Mouse (Mus musculus): Measurements from ENCODE around the gene Ptpn3.

Gene Ptpn3

DNA sequence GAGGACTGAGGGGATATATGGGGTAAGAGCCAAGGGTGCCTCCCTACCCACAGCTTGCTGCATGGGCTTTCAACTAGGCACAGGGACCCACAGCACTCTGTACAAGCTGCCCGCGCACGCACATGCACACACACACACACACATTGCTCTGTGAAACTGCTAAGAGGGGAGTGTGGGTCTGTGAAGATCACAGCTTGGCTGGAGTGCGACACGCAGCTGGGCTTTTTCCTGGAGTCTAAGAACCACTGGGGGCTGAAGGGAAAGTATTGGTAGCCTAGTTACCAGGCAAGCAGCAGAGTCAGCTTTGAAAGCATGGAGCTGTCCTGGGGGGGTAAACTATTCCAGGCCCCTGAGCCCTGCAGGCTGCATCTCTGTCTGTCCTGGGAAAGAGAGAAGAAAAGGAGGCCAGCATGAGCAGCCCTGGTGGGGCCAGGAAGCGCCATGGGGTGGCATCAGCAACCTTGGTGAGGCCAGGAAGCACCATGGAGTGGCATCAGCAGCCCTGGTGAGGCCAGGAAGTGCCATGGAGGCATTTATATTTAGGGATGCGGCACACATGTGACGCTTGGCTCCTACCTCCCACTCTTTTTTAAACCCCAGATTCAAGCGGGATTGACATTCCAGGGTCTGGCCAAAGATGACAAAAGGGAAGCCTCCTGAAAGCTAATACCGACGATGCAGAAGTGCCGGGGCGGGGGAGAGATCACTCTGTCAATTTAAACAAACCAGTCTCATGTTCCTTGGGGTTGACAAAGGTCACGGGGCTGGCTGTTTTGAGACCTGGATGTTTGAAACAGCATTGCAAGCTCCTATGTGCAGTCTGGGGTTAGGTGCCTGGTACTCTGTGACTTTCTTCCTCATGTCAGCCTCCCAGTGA lies 43.2 kb downstream of the Ptpn3 start:
- no peak for DNase-seq

GRCm38 (mm10) chr4:57257409-57257808 lies 44.2 kb downstream of the Ptpn3 start:
- DNase-seq: no peak

GRCm38 (mm10) chr4:57256761-57257160 lies 44.9 kb downstream of the Ptpn3 start:
- no peak for DNase-seq

GRCm38 (mm10) chr4:57254412-57254811 lies 47.2 kb downstream of the Ptpn3 start:
- DNase-seq: no peak

DNA sequence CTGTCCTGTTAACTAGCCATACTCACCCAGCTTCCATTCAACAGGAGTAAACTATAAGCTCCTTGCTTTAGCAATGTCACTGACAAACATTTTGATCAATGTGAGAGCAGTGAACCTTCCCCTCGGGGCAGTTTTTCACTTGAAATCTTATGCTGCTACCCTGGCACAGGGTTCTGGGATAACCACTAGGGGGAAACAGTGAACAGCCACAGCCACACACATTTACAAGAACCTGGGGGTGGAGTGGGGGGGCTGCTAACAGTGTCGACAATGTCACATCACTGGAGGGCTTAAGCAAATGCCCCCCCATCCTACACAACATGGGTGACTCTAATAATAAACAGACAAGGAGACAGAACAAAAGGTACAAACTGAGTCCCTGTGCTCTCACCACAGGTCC lies 51.0 kb downstream of the Ptpn3 start:
- DNase-seq: peak; percentile 21

- no peak for DNase-seq
These were observed 52.5 kb downstream of the Ptpn3 start for GRCm38 (mm10) chr4:57249108-57249507.

DNA sequence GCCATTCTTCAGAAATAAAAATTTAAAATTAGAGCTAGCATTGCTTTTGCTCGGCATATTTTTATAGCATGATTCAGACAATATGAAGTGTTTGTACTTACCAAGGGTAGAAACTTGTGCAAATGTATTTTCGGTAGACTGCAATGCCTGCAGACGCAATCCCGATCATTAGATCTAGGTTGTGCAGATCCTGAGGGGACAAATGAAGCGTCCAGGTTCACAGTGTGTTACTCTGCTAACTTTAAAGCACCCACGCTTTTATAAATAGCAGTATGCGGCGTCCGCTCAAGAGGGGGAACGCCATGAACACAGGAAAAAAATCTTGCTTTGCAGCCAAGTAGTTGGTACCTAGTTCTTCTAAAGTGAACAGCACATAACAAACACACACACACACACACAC lies 56.8 kb downstream of the Ptpn3 start:
- DNase-seq: no peak

- DNase-seq: no peak
These were observed 58.3 kb downstream of the Ptpn3 start for GRCm38 (mm10) chr4:57243312-57243711.

DNA sequence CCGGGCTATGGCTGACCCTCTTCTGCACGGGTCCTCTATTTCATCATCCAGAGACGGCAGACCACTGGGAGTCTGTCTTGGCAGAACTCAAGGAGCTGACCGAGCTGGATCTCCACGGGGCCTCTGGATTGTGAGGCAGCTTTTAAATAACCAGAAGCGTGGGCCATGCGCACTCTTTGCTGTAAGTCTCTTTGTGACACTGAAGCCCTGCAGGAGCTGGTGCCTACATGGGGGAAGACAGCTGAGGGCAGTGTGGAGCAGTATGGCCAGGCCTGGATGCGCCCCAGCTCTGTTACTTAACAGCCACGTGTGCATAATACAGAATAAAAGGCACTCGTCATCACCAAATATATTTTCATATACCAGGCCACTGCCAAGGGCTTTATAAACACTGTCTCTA lies 60.7 kb downstream of the Ptpn3 start:
- DNase-seq: no peak

DNA sequence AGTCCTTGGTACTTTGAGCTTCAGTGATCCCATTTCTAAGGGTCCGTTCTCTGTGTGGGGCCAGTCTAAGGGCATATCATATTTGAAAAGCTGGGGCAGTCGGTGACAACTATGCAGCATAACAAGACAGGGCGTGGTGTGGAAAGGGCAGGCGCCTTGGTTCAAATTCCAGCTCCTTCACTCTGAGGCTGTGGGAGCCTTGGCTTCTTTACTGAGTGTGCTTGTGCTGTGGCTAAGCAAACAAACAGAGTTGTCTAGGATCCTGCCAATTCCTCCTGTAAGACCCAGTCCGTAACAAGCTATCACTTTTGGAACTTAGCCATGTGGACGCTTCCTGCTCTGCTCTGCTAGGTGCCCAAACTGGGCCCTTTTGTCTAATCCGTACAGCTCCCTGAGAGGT lies 61.5 kb downstream of the Ptpn3 start:
- DNase-seq: peak; percentile 5

DNA sequence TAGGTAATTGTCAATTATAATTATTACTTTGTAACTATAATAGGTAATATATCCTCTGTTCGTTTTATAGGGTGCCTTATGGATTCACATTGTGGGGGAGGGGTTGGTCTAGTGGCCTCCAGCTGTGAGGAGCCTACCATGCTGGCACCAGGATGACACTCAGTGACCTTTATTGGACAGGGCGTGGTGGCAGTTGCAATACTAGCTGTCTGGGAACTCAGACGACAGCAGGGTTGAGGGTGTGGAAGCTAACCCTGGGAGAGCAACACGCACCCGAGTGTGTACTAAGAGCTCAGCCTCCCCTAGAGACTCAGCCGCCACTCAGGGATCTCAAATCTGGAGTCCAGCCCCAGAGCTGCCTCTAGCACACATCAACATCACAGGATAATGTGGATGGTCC lies 62.5 kb downstream of the Ptpn3 start:
- DNase-seq: no peak

DNA sequence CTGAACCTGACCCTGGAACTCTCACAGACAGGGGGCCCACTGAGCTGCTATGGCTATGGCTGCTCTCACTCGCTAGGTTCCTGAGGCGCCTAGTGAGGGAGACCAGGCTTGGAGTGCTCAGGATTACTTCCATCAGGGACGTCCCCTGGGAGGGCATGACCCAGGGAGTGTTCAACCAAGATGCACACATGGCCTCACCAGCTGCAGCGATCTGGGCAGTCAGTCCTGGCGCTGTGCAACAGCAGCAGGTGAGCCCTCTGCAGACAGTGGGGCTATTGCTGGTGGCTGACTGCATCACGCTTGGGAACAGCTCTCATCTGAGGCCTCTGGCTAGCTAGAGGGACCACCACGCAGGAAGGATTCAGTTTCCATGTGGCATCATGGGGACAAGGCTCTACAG lies 63.5 kb downstream of the Ptpn3 start:
- no peak for DNase-seq

DNA sequence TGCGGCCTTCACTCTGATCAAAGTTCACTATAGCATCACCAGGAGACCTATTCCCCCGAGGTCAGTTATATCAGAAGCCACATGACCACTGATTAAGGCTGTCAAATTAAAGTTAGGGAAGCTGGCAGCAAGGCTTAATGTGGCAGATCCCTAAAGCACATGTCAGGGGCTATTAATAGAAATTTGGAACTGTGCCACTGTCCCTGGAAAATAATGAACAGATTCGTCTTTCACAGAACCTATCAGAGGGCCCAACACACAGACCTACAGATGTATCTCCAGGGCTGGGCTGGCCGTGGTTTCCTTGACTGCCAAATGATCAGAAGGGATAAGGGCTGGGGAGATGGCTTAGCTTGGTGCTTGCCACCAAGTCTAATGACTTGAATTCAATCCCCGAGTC lies 65.1 kb downstream of the Ptpn3 start:
- DNase-seq: no peak

- DNase-seq: no peak
These were observed 65.9 kb downstream of the Ptpn3 start for GRCm38 (mm10) chr4:57235741-57236140.

DNA sequence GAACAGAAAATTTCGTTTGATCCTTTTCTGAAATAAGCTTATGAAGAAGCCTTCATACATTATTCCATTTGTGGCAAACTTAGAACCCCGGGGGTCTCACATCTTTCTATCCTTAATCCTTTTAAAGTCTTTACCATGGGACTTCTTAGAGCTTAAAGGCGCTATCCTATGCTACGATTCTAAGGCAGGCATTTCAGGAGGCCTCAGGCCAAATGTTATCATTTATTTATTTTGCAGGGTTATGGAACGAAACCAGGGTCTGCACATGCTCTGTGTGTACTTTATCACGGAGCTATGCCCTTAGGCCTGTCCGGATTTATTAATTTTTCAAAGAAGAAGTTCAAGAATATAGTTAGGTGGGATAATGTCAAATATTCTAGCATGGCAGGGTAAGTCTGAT lies 67.3 kb downstream of the Ptpn3 start:
- DNase-seq: no peak

GRCm38 (mm10) chr4:57232439-57232838 lies 69.2 kb downstream of the Ptpn3 start:
- DNase-seq: no peak

DNA sequence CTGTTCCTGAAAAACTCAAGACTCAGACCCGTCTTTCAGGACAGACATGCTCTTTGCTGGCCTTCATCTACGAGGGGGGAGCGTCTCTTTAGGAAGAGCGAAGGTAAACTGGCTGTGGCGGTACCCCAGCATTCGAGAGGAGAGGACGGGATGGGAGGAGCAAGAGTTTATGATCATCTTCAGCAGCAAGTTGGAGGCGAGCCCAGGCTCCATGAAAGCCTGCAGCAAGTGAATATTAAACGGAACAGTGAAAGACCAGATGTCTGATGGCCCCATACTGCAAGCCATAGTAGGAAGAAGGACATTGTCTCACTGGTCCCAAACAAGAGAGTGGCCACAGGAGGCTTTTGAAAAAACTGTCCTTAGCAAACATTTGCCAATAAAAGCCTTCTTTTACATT lies 70.3 kb downstream of the Ptpn3 start:
- no peak for DNase-seq

- DNase-seq: no peak
These were observed 71.3 kb downstream of the Ptpn3 start for GRCm38 (mm10) chr4:57230341-57230740.

DNA sequence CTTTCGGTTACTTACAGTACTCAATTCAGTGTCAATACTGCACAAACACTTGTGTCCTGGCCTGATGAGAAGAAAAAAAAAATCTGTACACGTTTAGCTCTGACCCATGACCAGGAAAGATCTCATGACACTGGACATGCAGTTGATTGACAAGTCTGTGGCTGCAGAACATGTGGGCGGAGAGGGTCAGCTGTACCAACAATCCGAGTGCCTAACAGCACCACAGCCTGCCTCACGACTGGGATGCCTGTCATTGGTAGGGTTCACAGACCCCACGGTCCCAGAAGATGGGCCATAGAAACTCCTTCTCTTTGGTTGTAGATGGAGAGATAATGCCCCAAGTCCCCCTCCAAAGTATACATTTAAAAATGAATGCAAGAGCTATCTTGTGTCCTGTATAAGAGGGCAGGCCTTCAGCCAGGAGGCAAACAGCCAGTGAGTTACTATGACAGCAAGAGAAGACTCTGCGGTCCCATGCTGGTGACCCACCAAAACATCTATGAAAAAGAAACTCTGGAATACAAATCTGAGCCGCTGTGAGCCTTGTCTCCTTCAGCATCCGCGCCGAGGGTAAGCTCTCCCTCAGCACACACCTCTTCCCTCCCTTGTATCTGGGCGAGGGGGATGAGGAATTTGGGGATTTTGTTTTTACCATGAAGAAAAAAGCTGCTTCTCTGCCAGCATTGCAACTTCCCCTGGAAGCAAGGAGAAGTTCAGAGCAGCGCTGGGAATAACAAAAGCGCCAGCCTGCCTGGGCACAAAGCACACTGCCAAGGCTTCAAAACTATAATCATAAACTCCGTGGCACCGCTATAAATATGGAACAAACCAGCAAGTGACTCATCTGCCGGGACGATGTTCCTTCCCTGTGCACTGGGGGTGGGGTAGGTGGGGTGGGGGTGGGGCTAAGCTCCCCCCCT lies 72.8 kb downstream of the Ptpn3 start:
- no peak for DNase-seq

DNA sequence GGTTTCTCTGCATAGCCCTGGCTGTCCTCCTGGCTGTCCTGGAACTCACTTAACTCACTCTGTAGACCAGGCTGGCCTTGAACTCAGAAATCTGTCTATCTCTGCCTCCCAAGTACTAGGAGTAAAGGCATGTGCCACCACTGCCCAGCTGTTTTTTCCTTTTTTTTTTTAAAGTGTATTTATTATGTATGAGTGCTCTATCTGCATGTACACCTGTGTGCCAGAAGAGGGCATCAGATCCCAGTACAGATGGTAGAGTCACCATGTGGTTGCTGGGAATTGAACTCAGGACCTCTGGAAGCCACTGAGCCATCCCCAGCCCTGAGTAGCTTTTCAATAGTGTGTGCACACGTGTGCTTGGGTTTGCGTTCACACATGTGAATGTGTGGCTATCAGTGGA lies 76.9 kb downstream of the Ptpn3 start:
- no peak for DNase-seq

- no peak for DNase-seq
These were observed 83.9 kb downstream of the Ptpn3 start for GRCm38 (mm10) chr4:57217746-57218145.

- no peak for DNase-seq
These were observed 85.1 kb downstream of the Ptpn3 start for GRCm38 (mm10) chr4:57216535-57216934.

DNA sequence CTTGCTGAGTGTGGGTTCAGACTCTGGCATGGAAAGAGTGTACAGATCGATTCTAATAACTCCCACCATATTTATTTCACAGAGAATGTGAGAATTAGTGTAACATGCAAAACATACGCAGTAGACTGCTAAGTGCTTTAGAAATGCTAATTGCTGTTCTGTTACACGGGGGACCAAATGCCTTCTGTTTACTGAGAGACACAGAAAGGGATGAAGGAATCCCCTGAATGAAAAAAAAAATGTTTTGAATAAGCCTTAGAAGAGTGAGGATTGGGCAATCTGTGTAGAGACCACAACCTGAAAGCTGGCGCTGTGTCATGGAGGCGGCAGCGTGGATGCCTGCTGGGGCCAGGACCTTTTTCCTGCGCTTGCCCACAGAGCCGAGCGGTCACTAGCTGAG lies 86.8 kb downstream of the Ptpn3 start:
- no peak for DNase-seq

GRCm38 (mm10) chr4:57214114-57214513 lies 87.5 kb downstream of the Ptpn3 start:
- no peak for DNase-seq
